Mouse (Mus musculus) thymus, postnatal 10 days (tissue): ENCODE measurements around the gene Cog1.

Experiments
- DNase-seq, 2 experiments: peaks; one replicate each; pipeline ENCODE4 v3.0.0; 2021; ENCODE audit warnings: low spot score in 2 of 2

Gene Cog1

GRCm38 (mm10) chr11:113703758-113704157 lies 54.8 kb downstream of the Cog1 start:
- peak; percentile 61 to 75 for DNase-seq

DNA sequence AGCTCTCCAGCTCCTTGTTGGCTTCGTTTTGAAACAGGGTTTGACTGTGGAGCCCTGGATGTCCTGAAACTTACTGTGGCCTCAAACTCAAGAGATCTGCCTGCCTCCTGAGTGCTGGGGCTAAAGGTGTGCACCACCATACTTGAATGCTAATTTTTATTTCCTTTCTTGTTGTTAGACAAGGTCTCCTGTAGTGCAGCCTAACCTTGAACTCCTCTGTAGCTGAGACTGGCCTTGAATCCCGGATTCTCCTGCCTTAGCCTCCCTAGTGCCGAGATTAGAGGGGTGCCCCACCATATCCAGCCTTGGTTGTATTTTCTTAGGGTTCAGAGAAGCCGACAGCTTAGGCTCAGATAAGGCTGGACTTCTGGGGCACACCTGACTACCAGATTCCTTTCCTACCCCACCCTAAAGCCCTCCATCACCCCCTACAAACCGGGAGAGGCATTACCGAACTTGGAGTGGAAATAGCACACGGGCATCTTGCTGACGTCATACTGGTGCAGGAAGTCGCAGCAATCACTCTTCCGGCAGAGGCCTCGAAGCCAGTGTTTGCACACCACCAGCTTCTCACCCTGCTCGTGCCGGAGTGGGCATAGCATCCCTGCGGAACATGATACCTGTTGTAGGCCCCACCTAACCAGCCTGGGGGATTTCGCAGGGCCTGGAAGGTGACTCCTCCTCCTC lies 57.1 kb downstream of the Cog1 start:
- no peak for DNase-seq

GRCm38 (mm10) chr11:113708629-113709213 lies 59.8 kb downstream of the Cog1 start:
- DNase-seq = no peak

- DNase-seq = peak in 1 of 2 experiments; percentile 24
Measured at GRCm38 (mm10) chr11:113709272-113709671, 60.3 kb downstream of the Cog1 start.

- peak; percentile 71 to 81 for DNase-seq
Measured at GRCm38 (mm10) chr11:113709731-113710256, 60.8 kb downstream of the Cog1 start, which contains the start of gene Cpsf4l. Cpsf4l (minus strand) TSS chr11:113710017.

DNA sequence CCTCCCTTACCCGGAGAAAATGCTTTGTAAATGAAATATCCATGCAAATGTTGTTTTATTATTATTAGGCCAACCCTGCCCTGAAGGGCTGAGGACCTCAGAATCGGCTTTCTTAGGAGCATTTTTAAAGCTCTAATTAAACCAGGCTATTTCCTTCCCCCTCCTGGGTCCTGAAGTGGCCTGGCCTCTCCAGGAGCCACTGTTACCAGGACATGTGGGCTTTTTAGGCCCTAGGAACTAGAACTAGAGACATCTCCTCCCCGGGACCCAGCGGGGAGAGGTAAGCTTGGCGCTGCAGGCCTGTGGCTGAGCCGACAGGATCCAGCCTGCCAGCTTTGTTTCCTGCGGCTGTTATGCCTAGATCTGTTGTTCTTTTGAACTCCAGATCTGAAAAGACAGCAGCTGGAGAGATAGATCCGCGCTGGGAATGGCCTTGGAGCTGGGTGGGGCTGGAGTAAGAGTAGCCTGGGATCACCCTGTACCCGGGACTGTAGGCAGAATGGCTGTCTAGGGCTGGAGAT lies 61.3 kb downstream of the Cog1 start:
- peak; percentile 30 to 45 for DNase-seq

DNA sequence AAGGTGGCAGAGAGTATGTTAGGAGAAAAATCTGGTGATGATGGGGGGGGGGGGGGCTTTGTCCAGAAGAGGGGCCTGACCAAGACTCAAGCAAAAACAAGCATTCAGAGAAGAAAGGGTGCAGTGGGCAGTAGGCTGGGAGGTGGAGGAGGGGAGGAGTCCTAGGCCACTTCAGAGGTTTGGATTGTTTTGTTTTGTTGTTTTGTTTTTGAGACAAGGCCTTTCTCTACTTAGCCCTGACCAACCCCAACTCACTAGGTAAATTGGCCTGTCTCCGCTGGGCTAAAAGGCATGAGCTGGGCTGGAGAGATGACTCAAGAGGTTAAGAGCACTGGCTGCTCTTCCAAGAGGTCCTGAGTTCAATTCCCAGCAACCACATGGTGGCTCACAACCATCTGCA lies 62.1 kb downstream of the Cog1 start:
- DNase-seq = no peak

DNA sequence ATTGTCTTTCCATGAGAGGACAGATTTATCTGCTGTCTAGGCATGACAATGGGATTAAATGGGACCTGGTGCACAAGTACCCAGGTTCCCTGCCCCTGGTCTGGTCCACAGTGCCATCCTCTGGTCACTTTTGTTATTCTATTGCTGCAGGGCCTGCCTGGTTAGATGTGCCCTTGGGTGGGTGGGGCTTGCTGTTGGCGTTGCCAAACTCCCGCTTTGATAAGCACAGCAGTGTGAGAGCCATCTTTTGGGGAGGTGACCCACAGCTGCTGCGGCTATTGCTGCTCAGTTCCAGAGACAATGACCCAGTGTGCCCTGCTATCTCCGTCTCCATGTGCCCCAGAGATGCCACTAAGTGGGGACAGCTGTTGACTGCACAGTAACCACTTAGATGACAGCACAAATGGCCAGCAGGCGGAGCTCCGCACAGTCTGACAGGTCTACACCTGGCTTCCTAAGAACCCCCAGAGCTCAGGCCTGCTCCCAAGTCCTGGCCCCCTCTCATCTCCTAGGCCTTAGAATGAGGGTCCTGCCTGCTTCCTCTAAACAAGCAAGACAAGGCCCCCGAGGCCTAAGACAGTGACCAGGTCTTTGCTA lies 66.2 kb downstream of the Cog1 start:
- DNase-seq = peak; percentile 38 to 47

GRCm38 (mm10) chr11:113716132-113716531 lies 67.2 kb downstream of the Cog1 start:
- DNase-seq = no peak
